Mouse (Mus musculus) lung, embryonic 15.5 days (tissue): ENCODE measurements around the gene Dpy19l3. TPM values are rescaled to one million over a fixed set of nuclear protein-coding genes. Genes with fewer than 3 reads are reported as not detected.

Experiments
- ATAC-seq: fragments of 200-750 bp; cut with Nextera tagmentation; 2 replicates; pipeline ENCODE4 v1.8.0; 2017; ENCODE audit warnings: moderate number of reproducible peaks, borderline replicate concordance; ENCODE audit not compliant: low FRiP score, low TSS enrichment; ENCODE audit errors: extremely low read depth
- H3K27ac ChIP-seq: fragments of 300-500 bp; sonication (generic); 2 replicates; pipeline ENCODE4 v1.5.1; 2015; ENCODE audit warnings: moderate library complexity, mild to moderate bottlenecking, inconsistent platforms
- H3K27me3 ChIP-seq: fragments of 300-500 bp; sonication (generic); 2 replicates; pipeline ENCODE4 v1.6.1; 2015; ENCODE audit warnings: inconsistent platforms
- H3K36me3 ChIP-seq: fragments of 300-500 bp; sonication (generic); 2 replicates; pipeline ENCODE4 v1.6.1; 2015; ENCODE audit warnings: inconsistent platforms
- H3K4me1 ChIP-seq: fragments of 300-500 bp; sonication (generic); 2 replicates; pipeline ENCODE4 v1.6.1; 2015; ENCODE audit warnings: inconsistent platforms
- H3K4me2 ChIP-seq: fragments of 300-500 bp; sonication (generic); 2 replicates; pipeline ENCODE4 v1.6.1; 2015; ENCODE audit warnings: inconsistent platforms, mild to moderate bottlenecking, moderate library complexity
- H3K4me3 ChIP-seq: fragments of 300-500 bp; sonication (generic); 2 replicates; pipeline ENCODE4 v1.5.1; 2015; ENCODE audit warnings: mild to moderate bottlenecking, inconsistent platforms
- H3K9ac ChIP-seq: fragments of 300-500 bp; sonication (generic); 2 replicates; pipeline ENCODE4 v1.6.1; 2015; ENCODE audit warnings: inconsistent platforms
- H3K9me3 ChIP-seq: fragments of 300-500 bp; sonication (generic); 2 replicates; pipeline ENCODE4 v1.6.1; 2016; ENCODE audit warnings: inconsistent platforms
- WGBS: fragments of 180-500 bp; shearing (Covaris S2); methylation state at CpG from one replicate; pipeline ENCODE4 v1.1.7; 2015; 5-methylcytosine and 5-hydroxymethylcytosine counted together
- polyA plus RNA-seq: library from polyadenylated mRNA; unstranded; fragments of >200 nt; fragmentation: Nextera tagmentation; extraction: Ambion mirVana; gene quantifications from 2 replicates; pipeline ENCODE4 v1.2.1, GENCODE M21; 2015

Dpy19l3 gene
- polyA plus RNA-seq, 1 experiment from 2014 or later, result 34.6 TPM

DNA sequence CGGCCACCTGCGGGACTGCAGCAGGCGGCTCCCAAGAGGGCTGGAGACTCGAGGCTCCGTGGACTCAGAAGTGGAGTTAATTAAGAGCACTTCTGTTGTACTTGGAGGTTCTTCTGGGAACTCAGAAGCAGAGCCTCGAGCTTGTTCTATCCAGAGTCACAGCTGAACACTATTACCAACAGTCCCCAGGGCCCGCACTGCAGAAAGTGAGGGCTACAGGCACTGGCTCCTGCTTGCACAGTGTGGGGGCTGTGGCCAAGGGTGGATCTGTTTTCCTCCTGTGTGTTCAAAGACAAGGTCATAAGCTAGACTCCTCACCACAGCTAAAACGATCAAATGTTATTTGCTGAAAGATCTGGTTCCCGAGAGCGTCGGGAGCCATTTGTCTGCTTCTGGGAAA is 68.0 kb downstream of the Dpy19l3 start:
- 47% methylated on average over 11 of the region's 11 CpGs for WGBS
- Histone ChIP-seq H3K27ac (no peak overlapping the region), H3K36me3 (0 out of 2 replicates have a peak, but pooled peaks cover 6% of the 10 kb centered on the region), H3K9ac (no peak overlapping the region), H3K4me2 (no peak overlapping the region), H3K27me3 (no peaks in the 10 kb centered on the region), H3K9me3 (no peaks in the 10 kb centered on the region), H3K4me3 (no peak overlapping the region), H3K4me1 (peaks cover 6% of the 10 kb centered on the region; the same call in 1 of the 2 replicates)
- no peak for ATAC-seq

DNA sequence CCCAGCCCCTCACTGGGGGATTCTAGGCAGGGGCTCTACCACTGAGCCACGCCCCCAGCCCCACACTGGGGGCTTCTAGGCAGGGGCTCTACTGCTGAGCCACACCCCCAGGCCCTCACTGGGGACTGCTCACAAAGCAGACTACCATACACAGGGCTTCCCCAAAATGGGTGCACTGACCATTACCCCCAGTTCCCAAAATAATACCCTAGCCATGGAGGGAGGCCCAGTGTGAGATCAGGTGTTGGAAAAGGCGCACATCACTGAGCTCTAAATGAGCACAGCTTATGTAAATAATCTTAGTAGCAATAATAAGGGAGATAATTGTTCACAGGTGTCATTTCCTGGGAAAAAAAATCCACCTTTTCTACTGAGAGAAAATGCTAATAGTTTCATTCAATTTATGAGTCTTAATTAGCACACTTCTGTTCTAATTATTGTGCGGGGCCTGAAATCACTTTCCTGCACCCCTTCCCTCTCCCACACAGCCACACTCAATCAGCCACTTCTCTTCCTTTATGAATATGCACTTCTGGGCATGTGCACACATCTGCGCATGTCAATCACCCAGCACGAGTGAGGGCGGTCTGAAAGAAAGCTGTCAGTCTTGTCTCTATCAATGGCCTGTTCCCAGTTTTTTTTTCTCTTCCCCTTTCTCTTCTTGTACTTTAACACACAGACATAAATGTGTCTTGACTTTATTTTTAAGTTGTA is 70.7 kb downstream of the Dpy19l3 start:
- no peak for ATAC-seq
- no peaks in the 10 kb centered on the region for H3K9me3 ChIP-seq
- 85% methylated on average over 6 of the region's 6 CpGs for WGBS
- H3K4me2 ChIP-seq, result no peak overlapping the region
- peaks cover 9% of the 10 kb centered on the region; the same call in 1 of the 2 replicates for H3K4me1 ChIP-seq
- no peak overlapping the region for H3K27ac ChIP-seq
- H3K27me3 ChIP-seq, result no peaks in the 10 kb centered on the region
- H3K4me3 ChIP-seq, result no peak overlapping the region
- no peaks in the 10 kb centered on the region for H3K36me3 ChIP-seq
- H3K9ac ChIP-seq, result no peak overlapping the region

GRCm38 (mm10) chr7:35681559-35681958 is 72.7 kb downstream of the Dpy19l3 start:
- 0 out of 2 replicates have a peak, but pooled peaks cover 4% of the 10 kb centered on the region for H3K4me1 ChIP-seq
- H3K27me3 ChIP-seq, result no peaks in the 10 kb centered on the region
- H3K27ac ChIP-seq, result no peak overlapping the region
- ATAC-seq, result no peak
- no peak overlapping the region for H3K4me3 ChIP-seq
- H3K9ac ChIP-seq, result no peak overlapping the region
- H3K4me2 ChIP-seq, result no peak overlapping the region
- 79% methylated on average over 3 of the region's 3 CpGs for WGBS
- no peaks in the 10 kb centered on the region for H3K36me3 ChIP-seq
- H3K9me3 ChIP-seq, result no peaks in the 10 kb centered on the region

DNA sequence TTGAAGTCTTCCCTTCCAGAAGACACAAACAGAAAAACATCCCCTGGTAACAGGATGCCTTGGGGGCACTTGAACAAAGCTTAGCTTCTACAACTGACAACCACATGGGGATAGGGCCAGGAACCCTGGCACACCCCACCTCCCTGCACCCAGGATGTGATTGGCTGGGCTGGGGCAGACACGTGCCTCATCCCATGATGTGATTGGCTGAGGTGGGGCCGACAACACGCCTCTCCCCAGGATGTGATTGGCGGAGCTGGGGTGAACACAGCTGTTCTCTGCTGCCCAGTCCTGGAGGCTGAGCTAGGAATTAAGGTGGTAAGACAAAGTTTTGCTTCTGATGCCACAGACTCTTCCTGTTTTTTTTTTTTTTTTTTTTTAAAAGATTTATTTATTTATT is 75.3 kb downstream of the Dpy19l3 start:
- no peak overlapping the region for H3K9ac ChIP-seq
- no peaks in the 10 kb centered on the region for H3K36me3 ChIP-seq
- H3K4me2 ChIP-seq, result no peak overlapping the region
- no peaks in the 10 kb centered on the region for H3K27me3 ChIP-seq
- ATAC-seq, result no peak
- H3K9me3 ChIP-seq, result no peaks in the 10 kb centered on the region
- H3K4me1 ChIP-seq, result 0 out of 2 replicates have a peak, but pooled peaks cover 4% of the 10 kb centered on the region
- no peak overlapping the region for H3K4me3 ChIP-seq
- no peak overlapping the region for H3K27ac ChIP-seq
- WGBS, result 70% methylated on average over 4 of the region's 4 CpGs

- WGBS, result 57% methylated on average over 18 of the region's 18 CpGs
- H3K4me1 ChIP-seq, result no peaks in the 10 kb centered on the region
These were observed 85.9 kb downstream of the Dpy19l3 start for GRCm38 (mm10) chr7:35668066-35669041.

GRCm38 (mm10) chr7:35663790-35664376 is 90.4 kb downstream of the Dpy19l3 start:
- no peaks in the 10 kb centered on the region for H3K9me3 ChIP-seq
- ATAC-seq, result no peak
- H3K27ac ChIP-seq, result no peak overlapping the region
- H3K4me2 ChIP-seq, result no peak overlapping the region
- WGBS, result 62% methylated on average over 16 of the region's 16 CpGs
- no peak overlapping the region for H3K4me3 ChIP-seq
- H3K36me3 ChIP-seq, result no peaks in the 10 kb centered on the region
- no peaks in the 10 kb centered on the region for H3K27me3 ChIP-seq
- H3K9ac ChIP-seq, result no peak overlapping the region
- no peaks in the 10 kb centered on the region for H3K4me1 ChIP-seq

More at GRCm38 (mm10) chr7:35668066-35669041, 85.9 kb downstream of the Dpy19l3 start:
- ATAC-seq, result no peak
- Histone ChIP-seq H3K27me3 (no peaks in the 10 kb centered on the region), H3K27ac (no peak overlapping the region), H3K9ac (no peak overlapping the region), H3K36me3 (no peaks in the 10 kb centered on the region), H3K4me2 (no peak overlapping the region), H3K4me3 (no peak overlapping the region), H3K9me3 (no peaks in the 10 kb centered on the region)

DNA sequence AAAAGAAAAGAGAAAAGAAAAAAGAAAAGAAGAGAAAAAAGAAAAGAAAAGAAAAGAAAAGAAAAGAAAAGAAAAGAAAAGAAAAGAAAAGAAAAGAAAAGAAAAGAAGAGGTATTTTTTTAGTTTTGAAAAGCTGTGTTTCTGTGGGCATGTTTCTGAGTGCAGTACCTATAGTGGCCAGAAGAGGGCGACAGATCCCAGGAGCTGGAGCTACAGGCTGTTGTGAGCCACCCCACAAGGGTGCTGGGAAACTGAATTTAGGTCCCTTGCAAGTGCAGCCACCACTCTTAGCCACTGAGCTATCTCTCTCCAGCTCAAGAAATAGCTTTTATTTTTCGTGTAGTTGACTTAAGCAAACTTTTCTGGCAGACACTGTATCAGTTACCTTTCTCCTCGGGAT is 95.1 kb downstream of the Dpy19l3 start:
- Histone ChIP-seq H3K4me2 (no peak overlapping the region), H3K27ac (no peak overlapping the region), H3K36me3 (no peaks in the 10 kb centered on the region), H3K9me3 (no peaks in the 10 kb centered on the region), H3K4me1 (no peaks in the 10 kb centered on the region), H3K27me3 (no peaks in the 10 kb centered on the region), H3K4me3 (no peak overlapping the region), H3K9ac (no peak overlapping the region)
- no peak for ATAC-seq
- 58% methylated on average over 3 of the region's 3 CpGs for WGBS

DNA sequence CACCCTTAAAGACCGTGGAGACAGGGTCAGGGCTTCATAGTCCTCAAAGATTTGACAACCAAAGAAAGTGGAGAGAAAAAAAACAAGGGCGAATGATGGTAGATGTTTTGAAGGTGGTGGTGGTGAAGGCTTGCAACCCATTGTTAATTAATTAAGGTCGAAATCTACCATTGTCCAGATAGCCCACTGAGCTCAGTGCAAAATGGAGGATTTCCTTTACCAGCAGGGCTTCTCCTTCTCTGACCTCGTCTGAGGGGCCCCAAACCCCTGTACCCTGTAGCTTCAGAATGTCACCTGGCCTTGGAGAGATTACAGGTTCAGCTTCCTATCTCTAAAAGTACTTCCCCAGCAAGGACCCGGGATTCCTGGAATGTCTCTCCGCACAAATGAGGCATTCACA is 96.4 kb downstream of the Dpy19l3 start:
- Histone ChIP-seq H3K27ac (no peak overlapping the region), H3K27me3 (no peaks in the 10 kb centered on the region), H3K4me1 (no peaks in the 10 kb centered on the region), H3K36me3 (no peaks in the 10 kb centered on the region), H3K4me2 (no peak overlapping the region), H3K9me3 (no peaks in the 10 kb centered on the region), H3K4me3 (no peak overlapping the region), H3K9ac (no peak overlapping the region)
- ATAC-seq, result no peak
- WGBS, result 49% methylated on average over 6 of the region's 6 CpGs

GRCm38 (mm10) chr7:35651583-35652270 is 102.5 kb downstream of the Dpy19l3 start:
- ATAC-seq, result no peak
- H3K36me3 ChIP-seq, result no peaks in the 10 kb centered on the region
- H3K27ac ChIP-seq, result no peak overlapping the region
- H3K4me1 ChIP-seq, result peaks cover 4% of the 10 kb centered on the region; the same call in 1 of the 2 replicates
- no peaks in the 10 kb centered on the region for H3K27me3 ChIP-seq
- 76% methylated on average over 10 of the region's 10 CpGs for WGBS
- no peak overlapping the region for H3K4me2 ChIP-seq
- H3K9ac ChIP-seq, result no peak overlapping the region
- no peak overlapping the region for H3K4me3 ChIP-seq
- H3K9me3 ChIP-seq, result no peaks in the 10 kb centered on the region

DNA sequence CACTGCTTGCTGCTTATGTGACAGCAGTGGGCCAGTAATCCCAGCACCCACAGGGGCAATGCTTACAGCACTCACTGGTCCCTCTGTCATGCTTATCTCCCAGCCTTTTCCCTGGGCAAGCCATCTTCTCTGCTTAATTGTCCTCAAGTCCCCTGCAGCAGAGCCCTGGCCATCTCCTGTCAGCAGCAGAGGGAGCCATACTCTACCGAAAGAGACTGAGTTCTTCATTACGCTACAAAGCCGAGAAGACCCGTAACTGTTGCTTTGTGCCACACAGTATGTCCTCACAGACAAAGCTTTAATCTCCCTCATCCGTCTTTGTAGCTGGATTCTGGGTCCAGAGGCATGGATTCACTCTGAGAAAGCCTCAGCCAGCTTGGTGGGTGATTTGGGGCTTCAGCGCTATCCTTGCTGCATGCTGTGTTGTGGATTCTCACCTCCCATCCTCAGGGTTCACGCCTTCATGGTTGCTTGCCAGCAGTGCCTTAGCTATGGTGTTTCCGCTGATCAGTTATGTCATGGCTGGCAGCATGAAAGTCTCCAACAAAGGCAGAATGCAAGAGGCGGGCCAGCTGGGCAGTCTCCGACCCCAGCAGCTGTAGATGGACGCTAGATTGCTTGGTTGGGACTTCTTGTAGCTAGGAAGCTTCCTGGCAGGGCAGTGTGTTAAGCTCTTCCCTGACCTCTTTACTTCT is 103.4 kb downstream of the Dpy19l3 start:
- no peak overlapping the region for H3K4me3 ChIP-seq
- H3K9ac ChIP-seq, result no peak overlapping the region
- no peak overlapping the region for H3K4me2 ChIP-seq
- ATAC-seq, result no peak
- H3K27me3 ChIP-seq, result no peaks in the 10 kb centered on the region
- no peaks in the 10 kb centered on the region for H3K9me3 ChIP-seq
- 68% methylated on average over 11 of the region's 11 CpGs for WGBS
- no peak overlapping the region for H3K27ac ChIP-seq
- peaks cover under 1% of the 10 kb centered on the region; the same call in 1 of the 2 replicates for H3K36me3 ChIP-seq
- peaks cover 7% of the 10 kb centered on the region; the same call in 1 of the 2 replicates for H3K4me1 ChIP-seq

- no peak overlapping the region for H3K4me2 ChIP-seq
- H3K9me3 ChIP-seq, result no peaks in the 10 kb centered on the region
- H3K4me3 ChIP-seq, result no peak overlapping the region
- H3K36me3 ChIP-seq, result peaks cover 17% of the 10 kb centered on the region
- no peak overlapping the region for H3K9ac ChIP-seq
- H3K27me3 ChIP-seq, result no peaks in the 10 kb centered on the region
- ATAC-seq, result no peak
- peaks cover 9% of the 10 kb centered on the region; the same call in 1 of the 2 replicates for H3K4me1 ChIP-seq
- H3K27ac ChIP-seq, result no peak overlapping the region
- 41% methylated on average over 3 of the region's 3 CpGs for WGBS
These were observed 105.2 kb downstream of the Dpy19l3 start for GRCm38 (mm10) chr7:35649071-35649470.
